Mouse (Mus musculus): ENCODE data around the gene Oma1. TPM values are rescaled to one million over a fixed set of nuclear protein-coding genes. Genes with fewer than 3 reads are reported as not detected.
A peak's percentile ranks its signal among the peaks of the same experiment; 100 is the strongest.

Oma1 gene
- total RNA-seq, 2 experiments from 2014 or later: 21.5 to 23.0 TPM

DNA sequence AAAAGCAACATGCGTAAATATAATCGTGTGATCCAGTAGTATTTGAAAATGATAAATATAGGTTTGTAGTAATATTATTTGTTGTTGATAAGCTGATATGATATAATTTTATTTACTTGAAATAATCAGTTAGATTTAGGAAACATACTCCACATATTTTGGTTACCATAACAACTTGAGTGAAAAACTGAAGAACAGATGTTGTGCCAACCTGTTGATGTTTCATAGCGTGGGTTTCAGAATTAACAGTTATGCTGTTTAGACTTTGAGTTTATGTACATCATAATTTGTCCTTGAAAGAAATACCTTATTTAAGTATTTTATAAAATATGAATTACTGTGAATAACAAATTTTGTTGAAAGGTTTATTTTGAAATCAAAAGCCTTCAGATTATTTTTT is 43.8 kb downstream of the Oma1 start:
- DNase-seq: no peak

GRCm38 (mm10) chr4:103358941-103359448 is 45.4 kb downstream of the Oma1 start:
- no peak for DNase-seq

DNA sequence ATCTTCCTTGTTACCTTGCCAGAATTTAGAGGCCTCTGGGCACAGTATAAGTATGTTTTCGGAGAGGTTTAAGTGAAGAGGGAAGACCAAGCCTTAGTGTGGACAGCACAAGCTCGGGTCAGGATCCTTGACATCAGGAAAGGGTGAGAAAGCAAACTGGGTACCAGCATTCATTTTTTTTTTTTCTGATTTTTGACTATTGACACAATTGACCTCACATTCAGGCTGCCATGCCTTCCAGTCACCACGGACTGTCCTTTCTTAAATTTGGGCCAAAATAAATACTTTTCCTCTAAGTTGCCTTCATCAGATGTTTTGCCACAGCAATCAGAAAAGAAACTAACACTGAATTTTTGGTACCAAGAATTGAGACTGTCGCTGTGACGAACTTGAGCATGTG is 68.6 kb downstream of the Oma1 start:
- no peak for DNase-seq

- DNase-seq: no peak
Measured at GRCm38 (mm10) chr4:103385031-103385430, 71.4 kb downstream of the Oma1 start.

DNA sequence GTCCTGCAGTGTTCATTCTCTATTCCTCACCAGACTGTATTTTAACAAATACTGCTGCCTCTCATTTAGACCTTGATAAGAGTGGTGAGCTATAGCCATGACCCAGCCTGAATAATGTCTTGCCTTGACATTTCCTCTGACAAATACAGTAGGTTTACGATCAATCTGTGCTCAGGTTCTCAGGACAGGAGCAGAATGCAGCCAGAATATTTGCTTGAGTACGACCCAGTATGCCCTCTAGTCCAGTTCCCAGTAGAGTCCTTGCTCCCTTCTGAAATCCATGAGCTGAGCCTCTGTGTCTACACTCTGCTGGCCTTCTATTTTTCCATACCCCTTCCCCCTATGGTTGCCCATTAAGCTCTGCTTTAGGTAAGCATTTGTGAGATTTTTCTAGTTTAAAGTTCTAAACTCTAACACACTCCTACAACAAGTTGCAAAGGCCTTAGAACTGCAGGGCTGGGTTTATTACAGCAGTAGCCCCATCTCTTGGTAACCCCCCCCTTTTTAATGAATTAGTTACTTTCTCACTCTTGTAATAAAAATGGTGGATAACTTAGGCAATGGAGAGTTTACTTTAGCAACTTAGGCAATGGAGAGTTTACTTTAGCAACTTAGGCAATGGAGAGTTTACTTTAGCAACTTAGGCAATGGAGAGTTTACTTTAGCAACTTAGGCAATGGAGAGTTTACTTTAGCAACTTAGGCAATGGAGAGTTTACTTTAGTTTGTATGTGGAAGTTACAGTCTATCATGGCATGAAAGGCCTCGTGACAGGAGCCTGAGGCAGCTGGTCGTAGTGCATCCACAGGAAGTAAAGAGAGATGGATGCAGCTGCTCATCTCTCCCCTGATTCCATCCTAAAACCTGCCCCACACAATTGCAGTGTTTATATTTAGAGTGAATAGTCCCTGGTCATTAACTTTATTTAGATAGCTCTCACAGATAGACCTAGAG is 72.5 kb downstream of the Oma1 start:
- DNase-seq: peak; percentile 28 to 33

DNA sequence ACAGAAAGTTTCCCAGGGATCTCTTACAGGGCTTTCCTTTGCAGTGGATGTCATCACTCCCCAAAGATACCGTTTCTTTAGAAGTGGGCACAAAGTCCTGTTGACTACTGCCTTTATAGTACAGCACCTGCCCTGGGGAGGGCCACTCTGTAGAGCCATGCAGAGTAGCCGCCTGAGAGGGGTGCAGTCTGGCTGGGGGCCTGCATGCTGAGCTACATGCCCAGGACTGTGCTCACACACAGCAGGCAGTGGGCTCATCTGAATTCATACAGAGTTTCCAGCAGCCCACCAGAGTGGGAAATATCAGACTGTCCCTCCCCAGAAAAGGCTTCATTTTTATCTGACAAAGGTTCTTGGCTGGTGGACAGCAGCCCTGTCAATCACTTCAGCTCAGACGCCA is 73.7 kb downstream of the Oma1 start:
- no peak for DNase-seq

DNA sequence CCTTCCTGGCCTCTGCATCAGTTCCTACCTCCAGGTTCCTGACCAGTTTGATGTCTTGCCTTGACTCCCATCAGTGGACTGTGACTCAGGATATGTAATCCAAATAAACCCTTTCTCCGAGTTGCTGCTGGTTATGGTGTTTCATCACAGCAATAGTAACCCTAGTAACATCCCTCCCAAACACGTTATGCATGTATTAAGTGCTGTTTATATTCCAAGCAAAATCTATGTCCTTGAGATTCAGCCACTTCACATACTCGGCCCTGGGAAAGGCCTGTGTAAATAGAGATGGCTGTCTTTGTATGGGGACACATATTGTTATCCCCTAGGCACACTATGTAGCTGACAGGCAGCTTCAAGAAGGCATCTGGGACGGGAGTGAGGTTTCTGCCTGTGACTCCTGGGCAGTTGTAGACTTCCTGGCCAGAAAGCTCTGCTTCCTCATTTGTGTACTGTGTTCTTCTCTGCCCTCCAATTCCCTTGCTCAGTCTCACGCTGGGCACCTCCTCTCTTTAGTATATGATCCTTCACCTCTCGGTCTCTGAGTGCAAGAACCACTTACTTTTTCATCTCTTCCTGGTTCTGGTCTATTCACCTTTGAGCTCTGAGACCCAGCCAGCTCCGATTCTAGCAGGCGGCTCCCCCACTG is 75.0 kb downstream of the Oma1 start:
- DNase-seq: no peak

DNA sequence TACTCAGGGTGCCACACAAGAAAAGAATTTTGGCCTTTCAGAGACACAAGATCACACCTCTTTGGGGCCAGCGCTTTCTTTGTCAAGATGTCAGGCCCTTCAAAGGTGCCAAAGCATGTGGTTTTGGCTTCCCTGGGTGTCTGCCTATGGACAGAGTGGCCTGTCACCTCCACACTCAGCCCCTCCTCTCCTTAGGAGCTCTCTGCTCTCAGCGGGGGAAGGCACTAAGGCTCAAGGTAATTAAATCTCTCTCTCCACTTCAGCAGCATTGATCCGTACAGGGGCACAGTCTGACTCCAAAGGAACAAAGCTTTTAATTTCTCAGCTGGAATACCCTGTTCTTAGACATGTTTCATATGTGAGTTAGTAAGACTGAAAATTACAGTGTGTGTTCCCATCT is 76.0 kb downstream of the Oma1 start:
- DNase-seq: no peak

DNA sequence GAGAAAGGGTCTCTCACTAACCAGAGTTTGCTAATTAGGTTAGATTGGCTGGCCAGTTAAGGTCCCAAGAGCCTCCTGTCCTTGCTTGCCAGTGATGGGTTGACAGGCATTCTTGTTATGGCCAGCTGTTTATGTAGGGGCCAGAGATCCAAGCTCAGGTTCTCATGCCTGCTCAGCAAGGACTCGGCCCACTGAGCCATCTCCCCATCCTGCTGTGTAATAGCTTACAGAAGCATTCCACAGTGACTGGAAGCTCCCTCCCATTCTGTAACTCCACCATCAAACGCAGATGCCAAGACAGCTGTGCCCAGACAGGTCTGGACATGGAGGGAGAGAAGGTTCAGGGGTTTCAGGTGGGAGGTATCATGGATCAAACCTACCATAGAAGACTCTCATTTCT is 76.9 kb downstream of the Oma1 start:
- no peak for DNase-seq

DNA sequence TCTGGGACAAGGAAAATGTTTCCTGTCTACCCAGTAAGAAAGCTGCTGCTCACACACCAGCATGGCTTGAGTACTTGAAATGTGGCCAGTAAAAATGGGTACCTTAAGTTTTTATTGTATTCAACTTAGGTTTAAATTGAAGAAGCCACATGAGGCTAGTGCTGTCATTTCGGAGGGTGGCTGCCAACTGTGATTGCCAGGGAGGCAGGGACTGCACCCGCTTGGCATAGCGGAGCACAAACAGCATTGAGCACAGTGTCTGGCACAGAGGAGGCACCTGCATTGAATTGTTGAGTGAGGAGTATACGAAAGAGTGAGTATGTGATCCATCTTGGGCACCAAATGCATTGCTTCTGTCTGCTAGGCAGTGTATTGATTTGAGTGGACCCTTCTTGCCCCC is 81.5 kb downstream of the Oma1 start:
- DNase-seq: no peak

DNA sequence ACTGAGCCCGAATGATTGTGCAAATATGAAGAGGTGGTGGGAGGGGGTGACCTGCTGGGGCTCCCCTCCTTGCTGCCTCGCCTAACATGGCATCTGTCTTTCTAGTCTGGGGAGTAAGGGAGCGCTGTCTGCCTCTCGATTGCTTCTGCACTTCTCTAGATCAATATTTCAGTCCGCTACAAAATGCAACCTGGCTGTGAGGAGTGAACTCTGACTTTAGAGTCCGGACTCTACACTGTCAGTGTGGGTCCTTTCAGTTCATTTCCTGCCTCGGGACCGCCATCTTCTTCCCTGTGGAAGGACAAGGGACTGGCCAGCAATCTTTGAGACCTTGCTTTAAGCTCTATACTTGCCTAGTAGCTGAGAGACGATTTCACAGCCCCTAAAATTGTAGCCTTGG is 82.3 kb downstream of the Oma1 start:
- no peak for DNase-seq

DNA sequence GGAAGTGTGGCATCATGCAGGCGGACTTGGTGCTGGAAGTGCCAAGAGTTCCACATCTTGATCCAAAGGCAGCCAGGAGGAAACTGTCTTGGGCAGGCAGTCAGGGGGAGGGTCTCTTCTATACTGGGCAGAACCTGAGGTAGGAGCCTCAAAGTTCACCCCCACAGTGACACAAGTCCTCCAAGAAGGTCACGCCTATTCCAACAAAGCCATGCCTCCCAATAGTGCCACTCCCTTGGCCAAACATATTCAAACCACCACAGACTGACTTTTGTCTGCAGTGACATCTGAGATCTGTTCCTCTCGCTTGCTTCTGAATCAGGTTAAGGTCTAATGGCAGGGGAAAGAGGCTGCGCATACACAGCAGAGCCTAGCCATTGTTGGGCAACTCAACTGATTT is 83.3 kb downstream of the Oma1 start:
- no peak for DNase-seq

DNA sequence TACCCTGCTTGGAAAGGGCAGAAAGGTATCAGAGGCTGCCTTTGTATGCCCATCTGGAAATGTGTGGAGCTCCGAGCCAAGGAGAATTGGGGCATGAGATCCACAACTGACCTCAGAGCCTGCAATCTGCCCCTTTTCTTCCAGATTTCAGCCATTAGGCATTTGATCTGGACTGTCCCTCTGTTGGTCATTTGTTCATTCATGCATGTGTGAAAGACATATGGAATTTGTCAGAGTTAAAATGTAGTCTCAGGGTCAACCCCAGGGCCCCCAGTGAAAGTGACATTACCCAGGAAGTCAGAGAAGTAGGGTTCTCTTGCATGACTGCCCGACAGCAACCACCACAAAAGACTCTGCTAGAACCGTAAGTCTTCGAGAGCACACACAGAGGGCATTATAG is 89.0 kb downstream of the Oma1 start:
- no peak for DNase-seq

GRCm38 (mm10) chr4:103405321-103405720 is 91.7 kb downstream of the Oma1 start:
- DNase-seq: no peak

DNA sequence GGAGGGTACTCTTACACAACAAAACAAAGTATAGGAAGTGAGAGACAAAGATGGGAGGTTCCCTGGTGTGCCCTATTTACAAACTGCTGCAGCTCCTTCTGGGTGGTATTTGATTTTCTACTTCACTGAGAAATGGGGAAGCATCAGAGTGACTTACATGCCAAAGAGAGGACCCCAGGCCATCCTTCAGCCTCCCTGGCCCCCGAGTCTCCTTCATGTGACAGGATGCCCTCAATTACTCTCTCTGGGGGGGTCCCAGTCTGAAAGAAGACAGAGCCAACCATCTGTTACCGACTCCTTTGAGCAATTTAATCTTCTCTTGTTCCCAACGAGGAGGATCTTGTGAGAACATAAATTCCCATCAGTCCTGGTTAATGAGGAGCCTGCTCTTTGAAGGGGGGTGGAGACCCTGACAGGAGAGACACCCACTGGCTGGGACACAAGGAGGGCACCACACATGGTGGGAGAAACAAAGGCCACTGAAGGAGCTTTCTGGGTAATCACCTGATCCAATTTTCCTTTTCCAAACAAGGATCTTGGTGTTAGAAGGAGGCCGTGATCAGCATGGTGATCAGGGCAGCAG is 96.7 kb downstream of the Oma1 start:
- DNase-seq: no peak

Other genes starting within 250 kb of the Oma1 start
- gene Mier1, start 199.4 kb upstream of the Oma1 start, total RNA-seq (2021): 10 to 100 TPM; 57.0 to 59.2 TPM
- 1 to 10 TPM; 4.0 to 6.9 TPM for gene Wdr78, start 199.3 kb upstream of the Oma1 start, total RNA-seq (2021)
- 10 to 100 TPM; 16.0 to 17.0 TPM for gene Slc35d1, start 98.6 kb upstream of the Oma1 start, total RNA-seq (2021)
- gene 4921539E11Rik, start 22.9 kb upstream of the Oma1 start, total RNA-seq (2021): not detected